Mouse (Mus musculus) limb, embryonic 12.5 days (tissue): ENCODE measurements around the gene Olfr91. TPM values are rescaled to one million over a fixed set of nuclear protein-coding genes. Genes with fewer than 3 reads are reported as not detected.
"Not testable (repeated sequence)": the region's sequence is repeated elsewhere in the genome, so short reads cannot be mapped to it uniquely, and the experiment has no call there.

ENCODE experiments used
- ATAC-seq: fragments of 200-750 bp; cut with Nextera tagmentation; 2 replicates; pipeline ENCODE4 v1.8.0; 2017; ENCODE audit warnings: low read depth, moderate TSS enrichment; ENCODE audit not compliant: insufficient number of reproducible peaks, insufficient read depth, low FRiP score, low TSS enrichment
- H3K27ac ChIP-seq: fragments of 300-500 bp; sonication (generic); 2 replicates; pipeline ENCODE4 v1.5.1; 2016; ENCODE audit warnings: mild to moderate bottlenecking, moderate library complexity
- H3K27me3 ChIP-seq: fragments of 300-500 bp; sonication (generic); 2 replicates; pipeline ENCODE4 v1.6.1; 2016; ENCODE audit warnings: mild to moderate bottlenecking, moderate library complexity
- H3K36me3 ChIP-seq: fragments of 300-500 bp; sonication (generic); 2 replicates; pipeline ENCODE4 v1.6.1; 2016; ENCODE audit warnings: mild to moderate bottlenecking, moderate library complexity
- H3K4me1 ChIP-seq: fragments of 300-500 bp; sonication (generic); replicated peaks from 2 replicates; pipeline ENCODE4 v1.6.1; 2016
- H3K4me2 ChIP-seq: fragments of 300-500 bp; sonication (generic); 2 replicates; pipeline ENCODE4 v1.6.1; 2016; ENCODE audit warnings: mild to moderate bottlenecking, moderate library complexity
- H3K4me3 ChIP-seq: fragments of 300-500 bp; sonication (generic); replicated peaks from 2 replicates; pipeline ENCODE4 v1.5.1; 2016; ENCODE audit warnings: mild to moderate bottlenecking
- H3K9ac ChIP-seq: fragments of 300-500 bp; sonication (generic); replicated peaks from 2 replicates; pipeline ENCODE4 v1.6.1; 2016; ENCODE audit warnings: mild to moderate bottlenecking, moderate library complexity
- H3K9me3 ChIP-seq: fragments of 300-500 bp; sonication (generic); 2 replicates; pipeline ENCODE4 v1.6.1; 2016; ENCODE audit warnings: mild to moderate bottlenecking, moderate library complexity
- WGBS: fragments of 180-500 bp; shearing (Covaris S2); methylation state at CpG from one replicate; pipeline ENCODE4 v1.1.7; 2016; 5-methylcytosine and 5-hydroxymethylcytosine counted together
- polyA plus RNA-seq: library from polyadenylated mRNA; unstranded; fragments of >200 nt; fragmentation: Nextera tagmentation; extraction: Ambion mirVana; gene quantifications from 2 replicates; pipeline ENCODE4 v1.2.1, GENCODE M21; 2016

Olfr91 gene
- polyA plus RNA-seq, result not detected in 2 replicates

DNA sequence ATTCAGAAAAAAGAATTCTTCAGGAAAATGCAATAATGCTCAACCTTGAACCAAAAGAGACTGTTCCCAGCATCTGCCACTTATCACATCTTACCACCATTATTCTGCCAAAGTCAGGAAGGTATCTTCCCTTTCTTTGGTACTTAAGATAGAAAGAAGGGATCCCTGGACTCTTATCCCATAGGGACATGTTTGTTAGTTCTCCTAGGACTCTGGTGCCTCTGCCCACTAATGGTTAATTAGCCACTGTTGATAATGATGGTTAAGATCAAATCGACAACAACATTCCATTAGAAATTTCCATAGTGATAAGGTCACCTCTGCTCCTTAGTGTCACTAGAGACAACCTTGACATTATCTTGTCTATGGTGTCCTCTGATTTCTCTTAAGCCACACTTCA, at the start of gene Olfr91:
Gene Olfr91 (minus strand): TSS at position 101 of the 400 bp plus-strand sequence.
- no peak within 1 kb of the TSS for H3K4me3 ChIP-seq
- H3K9ac ChIP-seq, result no peak within 1 kb of the TSS
- H3K9me3 ChIP-seq, result no peaks in the 10 kb centered on the region
- no peak within 1 kb of the TSS for H3K27ac ChIP-seq
- no peaks in the 10 kb centered on the region for H3K4me1 ChIP-seq
- ATAC-seq, result no peak
- no peaks in the 10 kb centered on the region for H3K27me3 ChIP-seq
- H3K4me2 ChIP-seq, result no peak within 1 kb of the TSS
- no peaks in the 10 kb centered on the region for H3K36me3 ChIP-seq
- WGBS, result 90% methylated on average over 1 of the region's 1 CpGs

DNA sequence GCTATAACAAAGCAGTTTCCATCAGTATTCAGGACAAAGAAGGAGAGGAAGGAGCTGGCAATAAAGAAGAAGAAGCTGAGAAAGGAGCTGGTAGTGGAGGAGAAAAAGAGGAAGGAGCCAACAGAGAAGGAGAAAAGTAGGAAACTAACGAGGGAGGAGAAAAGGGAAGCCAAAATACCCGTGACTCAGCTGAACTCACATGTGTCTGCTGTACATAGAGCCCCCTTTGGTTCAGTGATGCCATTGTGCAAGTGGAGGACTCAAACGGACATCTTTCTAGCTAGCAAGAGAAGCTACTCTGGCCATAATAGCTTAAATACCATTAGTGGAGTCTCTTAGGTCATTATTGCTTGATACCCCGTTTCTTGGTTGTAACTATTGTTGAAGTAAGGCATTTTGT, 33.3 kb upstream of the Olfr91 start:
- H3K9ac ChIP-seq, H3K4me1 ChIP-seq, H3K4me3 ChIP-seq, H3K27me3 ChIP-seq, H3K4me2 ChIP-seq, H3K27ac ChIP-seq, H3K36me3 ChIP-seq, H3K9me3 ChIP-seq, ATAC-seq: not testable (repeated sequence)
- 78% methylated on average over 4 of the region's 4 CpGs for WGBS

DNA sequence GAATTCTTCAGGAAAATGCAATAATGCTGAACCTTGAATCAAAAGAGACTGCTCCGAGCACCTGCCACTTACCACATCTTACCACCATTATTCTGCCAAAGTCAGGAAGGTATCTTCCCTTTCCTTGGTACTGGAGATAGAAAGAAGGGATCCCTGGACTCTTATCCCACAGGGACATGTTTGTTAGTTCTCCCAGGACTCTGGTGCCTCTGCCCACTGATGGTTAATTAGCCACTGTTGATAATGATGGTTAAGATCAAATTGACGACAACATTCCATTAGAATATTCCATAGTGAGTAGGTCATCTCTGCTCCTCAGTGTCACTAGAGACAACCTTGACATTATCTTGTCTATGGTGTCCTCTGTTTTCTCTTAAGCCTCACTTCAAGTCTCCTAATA, 21.9 kb upstream of the Olfr91 start, which contains the start of gene Olfr92:
Gene Olfr92 (minus strand): TSS at position 101 of the 400 bp plus-strand sequence.
- Histone ChIP-seq H3K36me3 (no peaks in the 10 kb centered on the region), H3K9ac (no peak within 1 kb of the TSS), H3K9me3 (no peaks in the 10 kb centered on the region), H3K4me1 (no peaks in the 10 kb centered on the region), H3K27ac (no peak within 1 kb of the TSS), H3K4me2 (no peak within 1 kb of the TSS), H3K27me3 (no peaks in the 10 kb centered on the region), H3K4me3 (no peak within 1 kb of the TSS)
- 86% methylated on average over 2 of the region's 2 CpGs for WGBS
- ATAC-seq, result no peak

DNA sequence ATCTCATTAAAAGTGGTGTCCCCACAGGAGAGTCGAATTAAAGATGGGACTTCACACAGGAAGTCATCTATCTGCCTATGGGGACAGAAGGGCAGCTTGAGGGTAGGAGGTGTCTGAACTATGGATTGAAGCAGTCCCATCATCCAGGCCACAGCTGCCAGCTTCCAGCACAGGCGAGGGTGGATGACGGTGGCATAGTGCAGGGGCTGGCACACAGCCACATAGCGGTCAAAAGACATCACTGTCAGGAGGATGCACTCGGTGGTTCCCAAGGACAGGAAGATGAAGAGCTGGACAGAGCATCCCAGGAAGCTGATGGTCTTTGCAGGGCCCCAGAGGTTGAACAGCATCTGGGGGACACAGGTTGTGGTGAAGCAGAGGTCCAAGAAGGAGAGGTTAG, 4.8 kb downstream of the Olfr91 start:
- no peak overlapping the region for H3K27ac ChIP-seq
- no peaks in the 10 kb centered on the region for H3K4me1 ChIP-seq
- H3K27me3 ChIP-seq, result no peaks in the 10 kb centered on the region
- no peak overlapping the region for H3K9ac ChIP-seq
- ATAC-seq, result no peak
- H3K4me2 ChIP-seq, result no peak overlapping the region
- no peak overlapping the region for H3K4me3 ChIP-seq
- H3K36me3 ChIP-seq, result no peaks in the 10 kb centered on the region
- WGBS, result 87% methylated on average over 5 of the region's 5 CpGs
- H3K9me3 ChIP-seq, result no peaks in the 10 kb centered on the region

DNA sequence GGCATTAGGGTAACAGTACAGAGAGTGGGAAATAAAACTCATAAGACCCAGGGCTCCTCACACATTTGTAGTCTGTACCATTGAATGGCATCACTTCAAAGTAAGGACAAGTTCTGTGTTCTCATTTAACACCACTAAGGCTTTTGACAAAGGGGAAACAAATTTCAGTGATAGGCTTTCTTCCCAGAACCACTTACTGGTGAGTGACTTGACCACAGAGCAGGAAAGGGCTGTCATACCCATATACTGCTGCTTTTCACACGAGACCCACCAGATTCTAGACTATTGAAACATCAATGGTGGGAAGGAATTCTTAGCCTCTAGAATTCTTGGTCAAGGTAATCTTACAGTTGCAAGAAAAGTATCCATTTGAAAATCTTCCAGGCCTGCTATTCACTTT, 5.9 kb downstream of the Olfr91 start:
- H3K27me3 ChIP-seq, result no peaks in the 10 kb centered on the region
- H3K4me2 ChIP-seq, result no peak overlapping the region
- H3K4me3 ChIP-seq, result no peak overlapping the region
- no peak overlapping the region for H3K9ac ChIP-seq
- no peak overlapping the region for H3K27ac ChIP-seq
- no peaks in the 10 kb centered on the region for H3K36me3 ChIP-seq
- no peak for ATAC-seq
- no peaks in the 10 kb centered on the region for H3K4me1 ChIP-seq
- no peaks in the 10 kb centered on the region for H3K9me3 ChIP-seq
- 71% methylated on average over 1 of the region's 1 CpGs for WGBS

DNA sequence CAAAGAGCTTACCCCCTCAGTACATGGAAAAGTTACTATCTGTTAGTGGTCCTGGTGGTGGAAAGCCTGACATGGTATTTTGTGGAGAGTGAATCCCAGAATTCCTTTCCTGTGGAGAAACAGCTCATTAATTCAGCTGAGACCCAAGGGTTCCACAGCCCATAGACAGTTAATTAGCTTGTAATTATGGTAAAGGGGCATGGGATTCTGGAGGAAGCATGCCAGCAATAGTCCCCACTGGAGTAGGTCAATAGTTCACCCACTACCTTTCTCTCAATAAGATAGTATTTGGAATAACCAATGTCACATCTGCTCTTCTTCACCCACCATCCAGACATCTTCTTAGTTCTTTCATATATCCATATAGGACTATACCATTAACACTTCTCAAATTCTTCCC, 9.7 kb downstream of the Olfr91 start, which contains the start of gene Olfr90:
Gene Olfr90 (minus strand): TSS at position 101 of the 400 bp plus-strand sequence.
- no peak within 1 kb of the TSS for H3K4me2 ChIP-seq
- H3K36me3 ChIP-seq, result no peaks in the 10 kb centered on the region
- H3K9me3 ChIP-seq, result no peaks in the 10 kb centered on the region
- no peak for ATAC-seq
- no peak within 1 kb of the TSS for H3K4me3 ChIP-seq
- H3K4me1 ChIP-seq, result no peaks in the 10 kb centered on the region
- H3K27me3 ChIP-seq, result no peaks in the 10 kb centered on the region
- H3K27ac ChIP-seq, result no peak within 1 kb of the TSS
- H3K9ac ChIP-seq, result no peak within 1 kb of the TSS

DNA sequence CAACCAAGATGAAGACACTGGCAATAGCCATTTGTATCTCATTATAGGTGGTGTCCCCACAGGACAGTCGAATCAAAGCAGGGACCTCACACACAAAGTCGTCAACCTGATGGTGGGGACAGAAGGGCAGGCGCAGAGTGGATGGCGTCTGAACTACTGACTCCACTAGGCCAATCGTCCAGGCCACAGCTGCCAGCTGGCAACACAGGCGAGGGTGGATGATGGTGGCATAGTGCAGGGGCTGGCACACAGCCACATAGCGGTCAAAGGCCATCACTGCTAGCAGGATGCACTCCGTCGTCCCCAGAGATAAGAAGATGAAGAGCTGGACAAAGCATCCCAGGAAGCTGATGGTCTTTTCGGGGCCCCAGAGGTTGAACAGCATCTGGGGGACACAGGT, 12.5 kb downstream of the Olfr91 start:
- no peaks in the 10 kb centered on the region for H3K4me1 ChIP-seq

DNA sequence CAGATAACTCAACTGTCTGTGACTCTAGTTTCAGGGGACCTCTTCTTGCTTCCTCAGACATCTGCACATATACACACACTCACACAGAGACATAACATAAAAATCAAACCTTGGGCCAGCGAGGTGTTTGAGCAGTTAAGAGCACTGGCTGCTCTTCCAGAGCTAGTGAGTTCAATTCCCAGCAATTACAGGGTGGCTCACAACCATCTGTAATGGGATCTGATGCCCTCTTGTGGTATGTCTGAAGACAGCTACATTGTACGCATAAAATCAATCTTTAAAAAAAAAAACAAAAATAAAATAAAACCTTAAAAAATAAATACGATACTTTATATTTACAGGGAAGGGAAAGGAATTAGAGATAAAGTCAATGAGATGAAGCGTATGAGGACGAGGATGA, 13.4 kb downstream of the Olfr91 start:
- Histone ChIP-seq H3K9me3 (no peaks in the 10 kb centered on the region), H3K4me3 (no peak overlapping the region), H3K9ac (no peak overlapping the region), H3K4me1 (no peaks in the 10 kb centered on the region), H3K4me2 (no peak overlapping the region), H3K27me3 (no peaks in the 10 kb centered on the region), H3K36me3 (no peaks in the 10 kb centered on the region), H3K27ac (no peak overlapping the region)
- WGBS, result 72% methylated on average over 5 of the region's 5 CpGs
- ATAC-seq, result no peak

More for the DNA sequence above, 12.5 kb downstream of the Olfr91 start:
- ATAC-seq, result no peak
- Histone ChIP-seq H3K9me3 (no peaks in the 10 kb centered on the region), H3K27me3 (no peaks in the 10 kb centered on the region), H3K4me2 (no peak overlapping the region), H3K9ac (no peak overlapping the region), H3K36me3 (no peaks in the 10 kb centered on the region), H3K27ac (no peak overlapping the region), H3K4me3 (no peak overlapping the region)
- 84% methylated on average over 10 of the region's 10 CpGs for WGBS

DNA sequence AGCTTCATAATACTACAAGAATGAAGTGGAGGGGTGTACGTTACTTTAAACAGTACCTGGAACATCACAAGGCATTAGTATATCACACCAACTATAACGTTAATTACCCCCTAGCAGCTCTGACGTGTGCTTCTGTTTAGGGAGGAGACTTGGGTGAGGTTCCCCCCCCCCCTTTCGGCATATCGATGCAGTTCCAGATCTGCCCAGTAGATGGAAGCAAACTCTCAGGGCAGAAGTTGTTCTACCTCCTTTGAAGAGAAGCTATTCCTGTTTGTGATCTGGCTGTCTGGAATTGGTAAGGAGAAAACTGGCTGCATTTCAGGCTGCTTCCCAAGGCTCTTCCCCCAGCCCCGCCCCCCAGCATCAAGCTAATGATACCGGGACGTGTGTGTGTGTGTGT, 14.8 kb downstream of the Olfr91 start:
- H3K36me3 ChIP-seq, result no peaks in the 10 kb centered on the region
- no peak overlapping the region for H3K4me2 ChIP-seq
- H3K4me3 ChIP-seq, result no peak overlapping the region
- WGBS, result 4% methylated on average over 8 of the region's 8 CpGs
- ATAC-seq, result 0 out of 2 replicates have a peak, but pooled peaks have one; percentile 33
- H3K27ac ChIP-seq, result no peak overlapping the region
- no peak overlapping the region for H3K9ac ChIP-seq
- peaks cover 10% of the 10 kb centered on the region for H3K4me1 ChIP-seq
- H3K27me3 ChIP-seq, result no peaks in the 10 kb centered on the region
- no peaks in the 10 kb centered on the region for H3K9me3 ChIP-seq

DNA sequence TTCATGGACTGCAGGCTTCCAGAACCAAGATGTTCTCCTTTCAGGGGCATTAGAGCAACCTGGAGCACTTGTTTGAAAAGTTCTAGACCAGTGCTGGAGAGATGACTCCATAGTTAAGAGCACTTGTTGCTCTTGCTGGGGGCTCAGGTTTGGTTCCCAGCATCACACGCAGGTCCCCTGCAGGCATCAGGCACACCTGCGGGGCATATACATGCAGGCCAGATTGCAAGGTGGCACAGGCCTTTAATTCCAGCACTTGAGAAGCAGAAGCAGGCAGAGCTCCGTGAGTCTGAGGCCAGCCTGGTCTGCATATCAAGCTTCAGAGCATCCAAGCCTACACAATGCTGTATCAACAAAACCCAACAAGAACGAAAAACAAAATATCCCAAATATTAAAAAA, 16.4 kb downstream of the Olfr91 start:
- peaks cover 2% of the 10 kb centered on the region; the same call in 1 of the 2 replicates for H3K36me3 ChIP-seq
- H3K4me1 ChIP-seq, result peaks cover 10% of the 10 kb centered on the region
- no peak for ATAC-seq
- no peaks in the 10 kb centered on the region for H3K9me3 ChIP-seq
- H3K9ac ChIP-seq, result no peak overlapping the region
- H3K4me2 ChIP-seq, result no peak overlapping the region
- H3K27me3 ChIP-seq, result no peaks in the 10 kb centered on the region
- H3K4me3 ChIP-seq, result no peak overlapping the region
- no peak overlapping the region for H3K27ac ChIP-seq
- WGBS, result 91% methylated on average over 4 of the region's 4 CpGs

DNA sequence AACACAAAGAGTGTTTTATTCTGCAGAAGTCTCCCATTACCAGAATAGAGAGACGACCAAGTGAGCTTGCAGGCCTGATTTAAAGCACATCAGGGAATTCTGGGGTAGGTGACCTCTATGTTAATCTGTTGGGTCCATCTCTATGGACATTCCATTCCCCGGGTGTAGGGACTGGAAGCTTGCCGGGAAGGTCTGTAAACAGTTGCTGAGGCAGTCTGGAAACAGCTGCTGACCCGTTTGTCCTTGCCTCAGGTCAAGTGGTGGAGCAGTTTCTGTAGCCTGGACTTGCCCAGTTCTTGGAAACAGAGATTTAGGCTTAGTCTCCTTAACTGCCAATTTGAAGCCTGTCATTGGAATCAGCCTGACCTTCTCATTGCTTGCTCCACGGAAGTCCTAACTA, 18.0 kb downstream of the Olfr91 start:
- H3K27me3 ChIP-seq, result no peaks in the 10 kb centered on the region
- 14% methylated on average over 5 of the region's 5 CpGs for WGBS
- H3K4me2 ChIP-seq, result no peak overlapping the region
- no peaks in the 10 kb centered on the region for H3K9me3 ChIP-seq
- ATAC-seq, result no peak
- H3K27ac ChIP-seq, result no peak overlapping the region
- H3K4me3 ChIP-seq, result no peak overlapping the region
- peaks cover 16% of the 10 kb centered on the region for H3K36me3 ChIP-seq
- H3K4me1 ChIP-seq, result peaks cover 10% of the 10 kb centered on the region
- no peak overlapping the region for H3K9ac ChIP-seq

DNA sequence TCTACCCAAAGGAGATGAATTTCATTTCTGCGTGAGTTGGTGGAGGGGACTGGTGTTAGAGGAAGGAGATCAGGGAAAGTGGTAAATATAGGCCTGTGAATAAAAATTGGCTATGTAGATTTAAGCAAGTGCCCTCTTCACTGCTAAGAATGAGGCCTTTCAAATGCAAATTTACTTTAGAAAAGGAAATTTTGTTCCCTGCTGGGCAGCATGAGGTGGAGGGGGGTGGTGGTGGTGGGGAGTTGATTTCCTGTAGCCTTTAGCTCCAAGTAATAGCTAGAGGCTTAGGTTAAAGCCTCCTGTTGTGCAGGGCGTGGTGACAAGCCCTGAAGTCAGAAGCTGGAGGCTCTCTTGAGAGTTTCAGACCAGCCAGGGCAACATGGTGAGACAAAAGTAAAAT, 19.1 kb downstream of the Olfr91 start:
- H3K9me3 ChIP-seq, result no peaks in the 10 kb centered on the region
- H3K4me1 ChIP-seq, result peaks cover 10% of the 10 kb centered on the region
- H3K4me2 ChIP-seq, result no peak overlapping the region
- ATAC-seq, result no peak
- H3K27me3 ChIP-seq, result no peaks in the 10 kb centered on the region
- H3K4me3 ChIP-seq, result no peak overlapping the region
- 33% methylated on average over 2 of the region's 2 CpGs for WGBS
- peaks cover 27% of the 10 kb centered on the region for H3K36me3 ChIP-seq
- no peak overlapping the region for H3K9ac ChIP-seq
- H3K27ac ChIP-seq, result 0 out of 2 replicates have a peak overlapping the region, but pooled peaks have one; percentile 8
